Mouse (Mus musculus) fat pad, adult 2 months (tissue): Measurements from ENCODE around the gene Gcnt3.

Source experiments
- DNase-seq: peaks from one replicate; pipeline ENCODE4 v3.0.0-alpha.2; 2011; ENCODE audit warnings: low read depth, low spot score; ENCODE audit errors: extremely low read depth

The Gcnt3 gene

GRCm38 (mm10) chr9:70009754-70010304, 28.1 kb downstream of the Gcnt3 start:
- DNase-seq: no peak

- DNase-seq: no peak
These were observed 30.2 kb downstream of the Gcnt3 start for GRCm38 (mm10) chr9:70007506-70008248.

GRCm38 (mm10) chr9:70006984-70007383, 30.9 kb downstream of the Gcnt3 start:
- DNase-seq: no peak

GRCm38 (mm10) chr9:70003516-70003915, 34.4 kb downstream of the Gcnt3 start:
- no peak for DNase-seq

- no peak for DNase-seq
These were observed 38.6 kb downstream of the Gcnt3 start for GRCm38 (mm10) chr9:69999318-69999717.

GRCm38 (mm10) chr9:69994547-69994946, 43.3 kb downstream of the Gcnt3 start:
- DNase-seq: no peak

- no peak for DNase-seq
These were observed 44.4 kb downstream of the Gcnt3 start for GRCm38 (mm10) chr9:69993479-69993878.

- DNase-seq: no peak
These were observed 45.0 kb downstream of the Gcnt3 start for GRCm38 (mm10) chr9:69992841-69993277.

- no peak for DNase-seq
These were observed 47.5 kb downstream of the Gcnt3 start for GRCm38 (mm10) chr9:69990346-69990745.

- peak; percentile 37 for DNase-seq
These were observed 48.4 kb downstream of the Gcnt3 start, which contains the start of gene Bnip2 for GRCm38 (mm10) chr9:69989303-69990121. TSS of gene Bnip2 (plus strand) at chr9:69989466.

- DNase-seq: no peak
These were observed 49.1 kb downstream of the Gcnt3 start for GRCm38 (mm10) chr9:69988706-69989302.

- no peak for DNase-seq
These were observed 50.3 kb downstream of the Gcnt3 start for GRCm38 (mm10) chr9:69987579-69987978.

- DNase-seq: no peak
These were observed 51.3 kb downstream of the Gcnt3 start for GRCm38 (mm10) chr9:69986571-69986970.

GRCm38 (mm10) chr9:69986063-69986462, 51.8 kb downstream of the Gcnt3 start:
- no peak for DNase-seq

GRCm38 (mm10) chr9:69985526-69985925, 52.4 kb downstream of the Gcnt3 start:
- DNase-seq: no peak
